9 mouse cellular contexts compared by ENCODE assay signal in genomic region chr2:174453681-174454080, GRCm38 (mm10). TPM values are rescaled to one million over a fixed set of nuclear protein-coding genes. Genes with fewer than 3 reads are reported as not detected.
DNase-seq lines count a peak whose midpoint lies in the region; ATAC-seq lines count a peak whose summit lies in the region.
"Had no signal": no experiment of that assay in that cellular context is flagged by ENCODE, and none has a peak within 500 bp of the region (broad histone marks: within the 10 kb centered on the region; RNA-seq: fewer than 3 reads in every experiment).

No protein-coding gene starts in this region.

- peak overlapping the region; percentile 72 for H3K27ac ChIP-seq in liver, embryonic 11.5 days (ENCODE audit: low read depth, low read length)

- ATAC-seq in liver, embryonic 11.5 days (replicated peaks; ENCODE audit: low FRiP score) = peak; percentile 94
- ATAC-seq in activated CD4-positive, CD25-positive, alpha-beta regulatory T cell, adult 4 months = no peak
- ATAC-seq: forebrain, embryonic 14.5 days had no signal

- no peak overlapping the region; the same call in 1 of the 2 replicates for H3K4me3 ChIP-seq in liver, embryonic 11.5 days (ENCODE audit: low read depth, low read length)

- peaks cover 16% of the 10 kb centered on the region for H3K4me1 ChIP-seq in liver, embryonic 11.5 days (replicated peaks; ENCODE audit: control insufficient read depth, insufficient read depth, low read length)

- H3K4me2 ChIP-seq in liver, embryonic 11.5 days = peak overlapping the region; percentile 40

- no peaks in the 10 kb centered on the region for H3K36me3 ChIP-seq in liver, embryonic 11.5 days (ENCODE audit: control insufficient read depth, insufficient read depth, low read length)

- H3K27me3 ChIP-seq in liver, embryonic 11.5 days (replicated peaks; ENCODE audit: control insufficient read depth, insufficient read depth, low read length) = no peaks in the 10 kb centered on the region

- no peak overlapping the region for H3K9ac ChIP-seq in liver, embryonic 11.5 days (ENCODE audit: low read depth, low read length)

- WGBS in liver, embryonic 11.5 days = 39% methylated on average over 7 of the region's 7 CpGs

- H3K9me3 ChIP-seq in liver, embryonic 11.5 days (ENCODE audit: control insufficient read depth, low read length) = no peaks in the 10 kb centered on the region

- DNase-seq in kidney, postnatal 4 days = peak; percentile 29 to 43
- DNase-seq in kidney, adult 8-10 months = no peak
- DNase-seq in c-Kit-negative CD71-positive TER-119-positive erythroid progenitor cells, embryonic 14.5 days (ENCODE audit: low read depth, low spot score) = peak; percentile 83
- peak; percentile 57 for DNase-seq in liver, embryonic 11.5 days (ENCODE audit: low spot score)
- peak; percentile 57 to 73 for DNase-seq in spleen, postnatal 36 days (ENCODE audit: low spot score in 2 of 2)
- DNase-seq in layer of hippocampus, adult 8-10 months (ENCODE audit: low spot score in 2 of 2) = no peak
- DNase-seq in cerebellum, adult 9-11 months = no peak

RNA-seq across cellular contexts. Expression of gene Tubb1, which starts 3.2 kb away (rescaled TPM):
- polyA plus RNA-seq in liver, embryonic 11.5 days (2014; fragmentation: Nextera tagmentation; extraction: Ambion mirVana) = 43.5 and 51.9 TPM in 2 replicates
- polyA plus RNA-seq in activated CD4-positive, CD25-positive, alpha-beta regulatory T cell, adult 4 months (2017; shearing (Covaris generic)) = under 1 TPM in 1 of 2 experiments, not detected in 1; 0.34 TPM
- total RNA-seq in layer of hippocampus, adult 8-10 months (2022) = under 1 TPM in 2 of 4 experiments, not detected in 2; 0.33 to 0.52 TPM

RNA-seq across cellular contexts. Expression of gene Atp5e, which starts 10.2 kb away (rescaled TPM):
- polyA plus RNA-seq in liver, embryonic 11.5 days (2014; fragmentation: Nextera tagmentation; extraction: Ambion mirVana) = 597 and 634 TPM in 2 replicates
- 100 to 1,000 TPM; 705 to 752 TPM for polyA plus RNA-seq in activated CD4-positive, CD25-positive, alpha-beta regulatory T cell, adult 4 months (2017; shearing (Covaris generic))
- 100 to 1,000 TPM; 247 to 327 (median 290) TPM for total RNA-seq in layer of hippocampus, adult 8-10 months (2022)

RNA-seq across cellular contexts. Expression of gene Ctsz, which starts 14.8 kb away (rescaled TPM):
- polyA plus RNA-seq in liver, embryonic 11.5 days (2014; fragmentation: Nextera tagmentation; extraction: Ambion mirVana) = 159 and 162 TPM in 2 replicates
- 100 to 1,000 TPM in 1 of 2 experiments, 10 to 100 TPM in 1; 84.4 to 120 TPM for polyA plus RNA-seq in activated CD4-positive, CD25-positive, alpha-beta regulatory T cell, adult 4 months (2017; shearing (Covaris generic))
- total RNA-seq in layer of hippocampus, adult 8-10 months (2022) = 100 to 1,000 TPM in 2 of 4 experiments, 10 to 100 TPM in 2; 33.2 to 287 (median 121) TPM

RNA-seq across cellular contexts. Expression of gene Prelid3b, which starts 19.2 kb away (rescaled TPM):
- 156 and 162 TPM in 2 replicates for polyA plus RNA-seq in liver, embryonic 11.5 days (2014; fragmentation: Nextera tagmentation; extraction: Ambion mirVana)
- 10 to 100 TPM; 81.2 to 90.9 TPM for polyA plus RNA-seq in activated CD4-positive, CD25-positive, alpha-beta regulatory T cell, adult 4 months (2017; shearing (Covaris generic))
- total RNA-seq in layer of hippocampus, adult 8-10 months (2022) = 10 to 100 TPM; 42.6 to 54.6 (median 49.4) TPM

RNA-seq across cellular contexts. Expression of gene Nelfcd, which starts 38.1 kb away (rescaled TPM):
- polyA plus RNA-seq in liver, embryonic 11.5 days (2014; fragmentation: Nextera tagmentation; extraction: Ambion mirVana) = 117 and 125 TPM in 2 replicates
- polyA plus RNA-seq in activated CD4-positive, CD25-positive, alpha-beta regulatory T cell, adult 4 months (2017; shearing (Covaris generic)) = 10 to 100 TPM; 43.5 to 65.3 TPM
- total RNA-seq in layer of hippocampus, adult 8-10 months (2022) = 10 to 100 TPM; 51.7 to 60.3 (median 54.7) TPM

Comparison
In these comparisons a context has a peak if more than half of its experiments do, and no peak if none do; other contexts are left out.
1. DNase-seq: peak in kidney, postnatal 4 days (2 of 2), c-Kit-negative CD71-positive TER-119-positive erythroid progenitor cells, embryonic 14.5 days (single experiment), liver, embryonic 11.5 days (single experiment) and spleen, postnatal 36 days (2 of 2); none in kidney, adult 8-10 months (0 of 2), layer of hippocampus, adult 8-10 months (0 of 2) and cerebellum, adult 9-11 months (single experiment).
2. RNA of gene Tubb1, which starts 3.2 kb away (polyA plus RNA-seq): 43.5 to 51.9 TPM in liver, embryonic 11.5 days; 0.34 TPM in activated CD4-positive, CD25-positive, alpha-beta regulatory T cell, adult 4 months; every median in the first group is over 10 times any median in the second.